Mouse (Mus musculus): ENCODE data around the gene 1700061G19Rik. TPM values are rescaled to one million over a fixed set of nuclear protein-coding genes. Genes with fewer than 3 reads are reported as not detected.
"Not testable (repeated sequence)": the region's sequence is repeated elsewhere in the genome, so short reads cannot be mapped to it uniquely, and the experiment has no call there.

1700061G19Rik gene
- total RNA-seq, 2 experiments from 2014 or later, result 0.07 TPM; not detected in 1

DNA sequence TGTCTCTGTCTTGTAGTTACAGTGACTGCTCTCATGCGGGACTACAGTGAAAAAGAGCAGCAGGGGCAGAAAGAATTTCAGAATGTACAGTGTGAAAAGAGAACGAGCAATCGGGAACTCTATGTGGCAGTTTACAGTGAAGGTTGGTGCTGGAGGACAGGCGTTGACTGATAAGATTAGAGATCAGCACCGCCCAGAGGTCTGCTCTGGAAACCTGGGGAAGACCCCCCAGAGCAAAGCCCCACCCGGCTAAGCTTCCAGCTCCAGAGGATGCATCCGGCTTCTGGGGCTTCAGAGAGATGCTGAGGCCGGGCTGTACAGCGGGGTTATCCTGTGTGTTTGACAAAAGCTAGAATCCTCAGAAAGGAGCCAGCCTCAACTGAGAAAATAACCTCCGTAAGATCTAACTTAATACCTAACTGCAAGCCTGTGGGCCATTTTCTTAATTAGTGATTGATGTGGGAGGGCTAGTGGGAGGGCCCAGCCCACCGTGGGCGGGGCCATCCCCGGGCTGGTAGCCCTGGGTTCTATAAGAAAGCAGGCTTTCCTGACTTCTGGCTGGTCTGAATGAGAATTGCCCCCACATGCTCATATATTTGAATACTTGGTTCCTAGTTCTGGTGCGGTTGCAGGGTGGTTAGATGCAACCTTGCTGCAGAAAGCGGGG lies 4.9 kb upstream of the 1700061G19Rik start:
- ATAC-seq (replicated peaks; ENCODE audit: poor library complexity), result no peak

DNA sequence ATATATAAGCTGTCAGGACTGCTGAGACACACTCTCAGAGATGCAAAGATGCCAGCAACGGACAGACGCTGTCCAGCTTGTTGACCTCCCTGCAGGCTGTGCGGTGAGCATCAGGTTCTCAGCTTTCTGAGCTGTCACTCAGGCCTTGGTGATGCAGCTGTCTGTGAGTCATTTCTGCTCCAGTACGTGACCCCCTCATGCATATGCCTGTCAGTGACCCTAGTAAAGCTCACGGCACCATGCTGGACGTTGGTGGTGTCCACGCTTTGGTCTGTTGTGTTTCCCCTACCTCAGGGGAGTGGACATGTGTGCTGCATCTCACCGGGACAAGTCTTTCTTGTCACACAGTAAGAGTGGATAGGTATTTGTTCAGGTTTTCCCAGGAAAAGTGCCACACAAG lies 3.5 kb upstream of the 1700061G19Rik start:
- ATAC-seq (replicated peaks; ENCODE audit: poor library complexity), result no peak

DNA sequence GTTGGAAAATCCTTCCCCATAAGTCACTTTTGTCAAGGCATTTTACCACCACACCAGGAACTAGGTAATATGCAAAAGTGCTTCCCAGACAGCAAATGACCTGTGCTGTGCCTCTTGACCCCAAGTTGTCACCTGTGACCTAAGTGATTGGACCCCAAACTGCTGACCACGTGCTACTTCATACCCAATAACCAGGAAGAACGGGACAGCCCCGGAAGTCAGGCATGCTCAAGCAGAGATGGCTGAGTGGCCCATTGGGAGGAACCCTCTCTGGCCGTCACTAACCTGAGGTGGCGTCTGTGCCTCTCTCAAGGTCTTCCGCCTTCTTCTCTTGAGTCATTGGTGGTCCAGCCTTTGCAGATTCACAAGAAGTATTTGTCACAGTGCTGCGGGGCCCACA lies 2.8 kb upstream of the 1700061G19Rik start:
- no peak for ATAC-seq (replicated peaks; ENCODE audit: poor library complexity)

DNA sequence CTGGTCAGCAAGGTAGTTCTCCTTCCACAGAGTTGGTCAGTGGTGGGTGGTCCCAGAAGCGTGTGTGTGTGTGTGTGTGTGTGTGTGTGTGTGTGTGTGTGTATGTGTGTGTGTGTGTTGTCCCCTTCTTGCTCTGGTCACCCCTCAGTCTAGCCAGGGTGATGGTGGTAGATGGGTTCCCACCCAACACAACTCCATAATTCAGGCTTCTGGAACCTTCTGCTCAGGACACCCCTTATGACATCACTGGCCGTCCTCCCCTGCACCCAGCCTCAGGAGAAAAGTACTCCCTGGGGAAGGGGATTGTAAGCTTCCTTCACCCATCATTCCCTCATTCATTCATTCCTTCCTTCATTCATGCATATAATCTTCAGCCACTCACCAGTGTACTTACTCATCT lies 1.0 kb upstream of the 1700061G19Rik start, which contains the start of gene Acsbg2:
Acsbg2 (minus strand) TSS at position 211 of the 400 bp plus-strand sequence.
- no peak for ATAC-seq (replicated peaks; ENCODE audit: poor library complexity)

DNA sequence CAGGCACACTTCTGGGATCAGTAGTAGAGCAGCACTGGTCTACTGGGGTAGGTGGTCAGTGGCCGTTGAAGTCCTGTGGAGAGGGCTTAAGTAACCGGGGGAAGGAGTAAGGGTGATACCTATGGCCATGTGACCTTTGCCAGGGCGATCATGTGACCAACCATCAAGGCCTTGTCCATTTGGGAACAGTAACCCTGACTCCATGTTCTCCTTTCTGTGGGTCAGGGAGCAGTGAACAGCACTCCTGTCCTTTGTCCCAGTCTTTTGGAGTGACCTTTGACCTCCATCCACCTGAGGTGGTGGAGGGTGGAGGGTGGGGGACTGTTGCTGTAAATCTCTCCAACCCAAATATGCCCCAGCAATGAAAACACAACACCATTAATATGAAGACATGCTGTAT lies 1.2 kb downstream of the 1700061G19Rik start:
- ATAC-seq (replicated peaks; ENCODE audit: poor library complexity), result no peak

DNA sequence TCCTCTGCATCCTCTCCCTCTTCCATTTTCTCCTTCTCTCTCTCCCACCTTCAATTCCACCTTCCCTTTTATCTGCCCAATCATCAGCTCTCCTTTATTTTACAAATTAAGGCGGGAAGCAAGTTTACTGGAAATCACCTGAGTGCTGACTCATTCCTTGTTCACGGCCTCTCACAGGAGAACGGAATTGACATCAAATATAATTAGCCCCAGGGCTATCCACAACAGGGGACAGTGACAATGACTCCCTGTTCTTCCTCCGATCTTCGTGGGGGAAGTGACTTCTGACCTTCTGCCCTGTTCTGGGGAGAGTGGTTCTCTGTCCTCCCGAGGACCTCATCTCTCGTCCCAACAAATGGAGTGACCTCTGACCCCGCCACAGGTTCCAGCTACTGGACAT lies 1.7 kb downstream of the 1700061G19Rik start:
- ATAC-seq (replicated peaks; ENCODE audit: poor library complexity), result no peak

DNA sequence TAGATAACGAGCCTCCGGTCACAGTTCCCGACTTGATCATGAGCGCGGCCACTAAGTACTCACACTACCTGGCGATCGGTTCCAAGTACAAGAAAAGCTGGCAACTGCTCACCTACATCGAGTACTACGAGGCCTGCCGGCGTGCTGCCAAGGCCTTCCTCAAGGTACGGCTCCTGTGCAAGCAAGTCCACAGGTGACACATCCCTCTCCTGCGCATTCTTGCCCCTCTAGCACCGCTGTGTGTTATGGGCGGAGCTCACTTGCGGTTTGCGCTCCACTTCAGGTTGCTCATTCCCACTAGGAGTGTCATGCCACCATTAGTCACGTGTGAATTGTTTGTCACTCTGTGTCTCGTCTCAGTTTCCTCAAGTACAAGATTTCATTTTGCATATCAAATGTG lies 2.1 kb downstream of the 1700061G19Rik start:
- no peak for ATAC-seq (replicated peaks; ENCODE audit: poor library complexity)

DNA sequence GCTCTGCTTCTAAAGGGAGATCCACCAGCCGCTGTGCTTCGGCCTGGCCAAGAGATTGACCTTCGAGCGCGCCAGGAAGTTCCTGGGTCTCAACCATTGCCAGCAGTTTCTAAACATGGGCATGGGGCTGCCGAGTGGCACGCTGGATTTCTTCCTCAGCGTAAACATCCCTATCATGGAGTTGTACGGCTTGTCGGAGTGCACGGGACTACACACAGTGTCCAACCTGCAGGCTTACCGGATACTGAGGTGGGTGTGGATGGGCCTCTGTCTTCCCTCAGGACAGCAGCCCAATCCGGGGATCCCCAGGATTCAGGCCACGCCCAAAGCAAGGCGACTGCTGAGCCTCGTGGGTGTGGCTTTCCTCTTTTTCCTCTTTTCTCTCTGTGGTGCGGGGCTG lies 8.3 kb downstream of the 1700061G19Rik start:
- ATAC-seq (replicated peaks; ENCODE audit: poor library complexity), result peak; percentile 68

DNA sequence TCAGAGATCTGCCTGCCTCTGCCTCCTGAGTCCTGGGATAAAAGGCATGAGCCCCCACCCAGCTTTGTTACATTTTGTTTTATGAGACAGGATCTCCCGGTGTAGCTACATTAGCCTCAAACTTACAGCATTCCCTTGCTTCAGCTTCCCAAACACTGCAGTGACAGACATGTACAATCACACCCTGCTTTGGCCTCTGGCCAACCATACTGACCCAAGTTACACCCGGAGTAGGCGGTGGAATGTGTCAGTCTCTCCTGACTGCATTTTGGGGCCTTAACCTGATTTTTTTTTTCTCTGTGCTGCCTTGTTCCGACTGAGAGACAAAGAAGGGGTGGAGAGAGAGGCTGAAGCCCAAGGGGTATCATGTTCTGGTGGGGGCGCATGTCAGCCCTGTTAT lies 9.1 kb downstream of the 1700061G19Rik start:
- no peak for ATAC-seq (replicated peaks; ENCODE audit: poor library complexity)

DNA sequence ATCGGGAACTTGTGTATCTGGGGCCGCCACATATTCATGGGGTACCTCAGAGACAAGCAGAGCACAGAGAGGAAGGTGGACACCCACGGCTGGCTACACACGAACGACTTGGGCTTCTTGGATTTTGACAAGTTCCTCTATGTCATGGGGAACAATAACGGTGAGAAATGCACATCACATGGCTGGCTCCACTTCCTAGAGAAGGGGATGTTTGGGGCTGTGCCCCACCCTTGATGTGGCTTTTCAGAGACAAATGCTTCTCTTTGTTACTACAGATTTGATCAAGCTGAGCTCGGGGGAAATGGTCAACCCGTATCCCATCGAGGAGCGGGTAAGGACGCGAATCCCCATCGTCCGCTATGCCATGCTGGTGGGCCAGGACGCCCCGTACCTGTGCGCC lies 9.5 kb downstream of the 1700061G19Rik start:
- ATAC-seq (replicated peaks; ENCODE audit: poor library complexity), result peak; percentile 45

DNA sequence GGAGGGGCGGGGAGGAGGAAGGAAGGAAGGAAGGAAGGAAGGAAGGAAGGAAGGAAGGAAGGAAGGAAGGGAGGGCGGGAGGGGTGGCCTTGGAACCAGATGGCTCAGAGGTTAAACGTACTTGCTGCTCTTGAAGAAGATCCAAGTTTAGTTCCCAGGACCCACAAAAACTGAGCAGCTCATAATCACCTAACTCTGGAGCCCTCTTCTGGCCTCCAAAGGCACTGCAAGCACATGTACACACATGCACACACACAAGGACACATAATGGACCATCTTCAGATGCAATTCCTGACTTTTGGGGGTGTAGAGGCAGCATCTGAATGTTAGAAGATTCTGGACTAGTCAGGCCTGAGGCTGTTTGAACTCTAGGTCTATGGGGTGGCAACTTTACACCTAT lies 12.8 kb downstream of the 1700061G19Rik start:
- no peak for ATAC-seq (replicated peaks; ENCODE audit: poor library complexity)

DNA sequence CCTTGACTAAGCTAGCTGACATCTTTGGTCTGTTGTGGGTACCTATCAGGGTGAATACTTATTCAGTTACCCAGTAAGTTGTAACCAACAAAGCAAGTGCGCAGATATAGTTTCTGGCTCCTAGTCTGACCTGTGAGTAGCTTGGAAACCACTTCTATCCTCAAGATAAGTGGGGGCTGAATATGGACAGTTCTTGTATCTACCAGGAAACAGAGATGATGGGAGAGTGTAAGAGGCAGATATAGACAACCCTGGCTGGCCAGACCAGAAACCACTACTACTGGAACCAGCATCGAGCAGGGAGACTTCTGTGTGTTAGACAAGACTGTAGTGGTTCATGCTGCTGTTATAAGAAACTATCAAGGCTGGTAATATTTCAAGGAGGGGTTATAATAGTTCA lies 14.7 kb downstream of the 1700061G19Rik start:
- peak; percentile 76 for ATAC-seq (replicated peaks; ENCODE audit: poor library complexity)

DNA sequence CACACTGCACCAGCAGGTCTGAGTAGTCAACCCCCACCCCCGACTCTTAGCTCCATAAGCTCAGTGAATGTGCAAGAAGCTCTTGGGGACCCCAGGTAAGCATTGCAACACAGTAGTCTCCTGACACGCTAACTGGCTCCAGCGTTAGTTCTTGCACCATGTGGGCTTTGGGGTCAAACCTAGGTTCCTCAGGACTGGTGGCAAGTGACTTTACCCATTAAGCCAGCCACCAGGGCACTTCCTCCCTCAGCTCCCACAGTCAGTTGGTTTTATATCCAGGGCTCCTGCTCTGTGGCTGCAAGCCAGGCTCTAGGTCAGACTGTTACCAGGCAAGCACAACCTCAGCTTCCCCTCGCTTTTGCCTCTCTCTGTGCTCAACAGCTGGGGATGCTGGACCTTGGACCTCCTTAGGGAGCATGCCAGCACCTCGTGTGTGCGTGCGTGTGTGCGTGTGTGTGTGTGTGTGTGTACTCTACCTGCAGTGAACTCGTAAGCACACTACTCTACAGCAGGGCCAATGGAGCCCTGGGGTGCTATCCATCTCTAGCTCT lies 20.2 kb downstream of the 1700061G19Rik start:
- peak; percentile 51 for ATAC-seq (replicated peaks; ENCODE audit: poor library complexity)

DNA sequence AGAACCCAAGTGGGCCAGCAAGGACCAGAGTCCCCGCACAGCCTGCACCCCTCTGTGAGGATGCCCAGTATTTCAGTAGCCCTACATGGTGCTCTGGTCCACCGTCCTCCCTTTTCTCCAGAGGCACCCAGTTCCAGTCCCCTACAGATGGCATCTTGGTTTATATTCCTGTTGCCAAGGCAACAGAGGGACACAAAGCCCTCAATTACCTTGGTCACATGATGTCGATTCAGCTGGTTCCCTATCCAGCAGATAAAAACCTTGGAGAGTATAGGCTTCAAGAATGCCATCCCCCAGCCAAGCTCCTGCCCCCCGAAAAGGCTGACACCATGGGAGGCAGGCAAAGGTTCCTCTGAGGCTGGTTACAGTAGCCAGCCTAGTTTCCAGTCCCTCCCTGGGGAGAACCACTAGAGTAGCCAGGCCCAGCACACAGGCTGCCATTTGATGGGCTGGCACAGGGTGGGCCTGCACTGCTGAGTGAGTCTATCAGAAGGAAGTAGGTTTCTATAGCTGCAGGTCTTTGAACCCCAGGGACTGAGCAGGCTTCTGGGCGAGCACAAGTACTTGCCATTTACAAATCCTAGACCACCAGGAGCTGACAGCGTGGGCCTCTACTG lies 21.3 kb downstream of the 1700061G19Rik start:
- no peak for ATAC-seq (replicated peaks; ENCODE audit: poor library complexity)

DNA sequence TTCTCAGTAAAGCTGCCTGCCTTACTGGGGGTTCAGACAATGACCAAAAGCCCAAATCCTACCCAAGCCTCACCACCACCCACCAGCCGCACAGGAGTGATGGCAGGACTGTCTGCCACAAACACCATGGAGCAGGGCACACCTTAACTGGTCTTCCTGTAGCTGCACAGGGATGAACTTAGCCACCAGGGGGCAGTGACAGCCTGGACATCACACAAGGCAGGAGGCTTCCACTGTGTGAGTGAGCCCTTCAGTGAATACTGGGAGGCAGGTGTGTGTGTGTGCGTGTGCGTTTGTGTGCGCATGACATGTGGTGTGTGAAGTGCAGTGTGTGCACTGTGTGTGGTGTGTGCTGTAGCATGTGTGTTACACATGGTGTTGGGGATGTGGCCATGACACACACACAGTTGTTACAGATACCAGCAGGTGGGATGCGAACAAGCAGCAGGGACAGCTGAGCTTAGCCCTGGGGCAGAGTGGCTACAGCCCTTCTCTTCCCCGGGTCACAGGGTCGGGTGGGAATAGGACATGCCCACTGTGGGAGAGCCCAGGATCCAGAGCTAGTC lies 22.4 kb downstream of the 1700061G19Rik start:
- ATAC-seq (replicated peaks; ENCODE audit: poor library complexity), result peak; percentile 85

DNA sequence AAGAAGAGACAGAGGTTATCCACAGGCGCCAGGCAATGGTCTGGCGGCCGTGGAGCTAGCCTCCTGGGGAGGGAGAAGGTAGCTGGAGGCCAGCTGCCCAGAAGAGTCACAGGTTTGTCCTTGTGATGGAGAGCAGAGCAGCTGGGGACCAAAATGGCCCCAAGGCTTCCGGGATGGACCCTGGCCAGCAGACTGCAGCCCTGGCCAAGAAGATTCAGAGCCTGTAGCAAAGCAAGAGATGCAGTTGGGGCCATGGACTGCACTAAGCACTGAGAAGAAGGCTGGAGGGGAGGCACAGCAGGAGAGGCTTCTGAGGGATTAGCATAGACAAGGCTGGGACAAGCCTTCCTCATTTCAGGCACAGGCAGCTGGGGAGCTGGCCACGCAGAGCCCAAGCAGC lies 27.4 kb downstream of the 1700061G19Rik start:
- ATAC-seq (replicated peaks; ENCODE audit: poor library complexity), result no peak

DNA sequence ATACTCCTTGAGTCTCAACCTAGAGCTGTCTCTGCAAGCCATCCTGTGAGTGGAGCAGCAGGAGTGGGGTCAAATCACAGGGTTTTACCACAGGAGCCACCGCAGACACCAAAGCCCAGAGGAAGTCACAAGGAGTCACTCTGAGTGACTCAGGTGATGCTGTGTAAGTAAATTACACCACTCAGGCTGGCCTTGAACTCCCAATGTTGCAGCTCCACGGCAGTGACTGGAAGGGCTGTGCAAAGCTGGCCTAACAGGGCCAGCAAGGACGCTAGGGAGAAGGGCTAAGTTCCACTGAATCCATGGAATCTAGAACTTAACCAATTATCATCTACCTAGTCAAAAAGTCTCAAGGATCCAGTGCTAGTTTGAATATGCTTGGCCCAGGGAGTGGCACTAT lies 30.9 kb downstream of the 1700061G19Rik start:
- no peak for ATAC-seq (replicated peaks; ENCODE audit: poor library complexity)

DNA sequence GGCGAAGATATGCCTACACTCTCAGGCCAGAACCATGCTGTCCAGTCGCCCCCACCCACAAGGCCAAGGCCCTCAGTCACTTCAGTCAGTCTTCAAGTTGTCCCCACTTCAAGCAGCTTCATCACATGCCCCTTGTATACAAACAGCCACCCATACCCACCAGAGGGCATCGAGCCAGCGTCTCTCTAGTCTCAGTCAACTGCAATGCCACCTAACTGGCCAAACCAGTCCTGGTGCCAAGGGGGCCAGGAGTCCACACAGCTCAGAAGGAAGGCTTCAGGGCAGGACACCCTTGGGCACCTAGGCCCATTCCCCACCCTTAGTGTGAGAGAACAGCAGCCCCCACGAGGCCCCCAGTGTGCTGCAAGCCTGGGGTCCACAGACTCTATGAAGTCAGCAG lies 31.8 kb downstream of the 1700061G19Rik start:
- ATAC-seq (replicated peaks; ENCODE audit: poor library complexity), result no peak

DNA sequence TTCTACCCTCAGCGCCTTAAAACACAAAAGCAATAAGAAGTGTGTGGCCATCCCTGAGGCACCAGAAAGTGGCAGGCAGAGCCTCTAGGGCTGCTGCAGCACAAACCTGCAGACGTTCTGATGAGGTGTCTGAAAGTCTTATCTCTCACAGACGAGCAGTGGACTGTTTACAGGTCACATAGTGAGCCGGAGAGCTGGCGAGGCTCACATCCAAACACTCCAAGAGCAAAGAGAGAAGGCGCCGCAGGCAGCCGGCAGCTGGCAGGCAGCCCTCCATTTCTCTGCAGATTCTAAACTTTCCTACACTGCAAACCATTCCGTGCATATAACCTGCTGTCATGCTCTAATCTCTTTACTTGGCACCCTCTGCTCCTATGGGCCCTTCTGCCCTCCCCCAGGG lies 32.6 kb downstream of the 1700061G19Rik start:
- peak; percentile 45 for ATAC-seq (replicated peaks; ENCODE audit: poor library complexity)

DNA sequence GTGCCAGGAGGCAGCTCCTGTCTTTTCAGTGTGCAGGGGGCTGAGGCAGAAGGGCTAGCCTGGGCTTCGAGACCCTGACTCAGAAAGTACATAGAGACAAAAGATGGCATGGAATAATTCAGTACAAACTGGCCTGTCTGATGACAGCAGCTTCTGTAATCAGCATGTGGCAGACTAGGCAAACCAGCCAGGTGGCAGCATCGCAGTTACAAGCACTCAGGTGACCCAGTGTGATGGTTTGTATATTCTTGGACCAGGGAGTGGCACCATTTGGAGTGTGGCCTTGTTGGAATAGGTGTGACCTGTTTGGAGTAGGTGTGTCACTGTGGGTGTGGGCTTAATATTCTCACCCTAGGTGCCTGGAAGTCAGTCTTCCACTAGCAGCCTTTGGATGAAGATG lies 34.5 kb downstream of the 1700061G19Rik start:
- ATAC-seq (replicated peaks; ENCODE audit: poor library complexity), result not testable (repeated sequence)

DNA sequence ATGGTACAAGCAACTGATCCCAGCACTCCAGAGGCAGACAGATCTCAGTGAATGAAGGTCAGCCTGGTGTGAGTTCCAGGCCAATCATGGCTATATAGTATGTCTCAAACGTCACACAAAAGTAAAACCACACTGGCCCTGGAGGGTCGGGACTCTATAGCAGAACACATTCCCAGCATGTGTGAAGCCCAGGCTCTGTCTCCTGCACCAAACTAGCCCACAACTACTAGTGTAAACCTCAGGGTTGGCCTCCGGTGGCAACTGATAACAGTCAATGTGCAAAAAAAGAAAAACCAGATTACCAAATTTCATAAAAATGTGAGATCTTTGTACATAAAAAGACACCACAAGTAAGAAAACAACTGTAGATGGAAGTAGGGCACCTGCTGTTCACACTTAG lies 37.7 kb downstream of the 1700061G19Rik start:
- peak; percentile 81 for ATAC-seq (replicated peaks; ENCODE audit: poor library complexity)

DNA sequence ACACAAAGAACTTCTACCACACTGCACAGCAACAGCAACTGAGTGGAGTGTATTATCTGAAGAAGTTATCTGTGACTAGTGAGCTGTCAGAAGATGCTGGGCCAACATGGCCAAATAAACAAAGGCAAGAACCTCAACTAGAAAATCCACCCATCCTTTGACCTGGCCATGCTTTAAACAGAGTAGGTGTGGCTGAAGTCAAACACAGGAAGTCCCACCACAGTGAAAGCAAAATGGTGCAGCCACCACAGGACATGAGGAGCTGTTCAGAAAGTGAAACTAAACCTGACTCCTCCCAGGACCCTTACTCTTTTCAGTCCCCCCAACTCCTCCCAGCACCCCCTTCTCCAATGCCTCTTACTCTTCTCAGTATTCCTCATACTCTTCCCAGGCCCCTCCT lies 38.2 kb downstream of the 1700061G19Rik start:
- peak; percentile 49 for ATAC-seq (replicated peaks; ENCODE audit: poor library complexity)
